ENCODE assay signal across 8 mouse cellular contexts in the genomic region with DNA sequence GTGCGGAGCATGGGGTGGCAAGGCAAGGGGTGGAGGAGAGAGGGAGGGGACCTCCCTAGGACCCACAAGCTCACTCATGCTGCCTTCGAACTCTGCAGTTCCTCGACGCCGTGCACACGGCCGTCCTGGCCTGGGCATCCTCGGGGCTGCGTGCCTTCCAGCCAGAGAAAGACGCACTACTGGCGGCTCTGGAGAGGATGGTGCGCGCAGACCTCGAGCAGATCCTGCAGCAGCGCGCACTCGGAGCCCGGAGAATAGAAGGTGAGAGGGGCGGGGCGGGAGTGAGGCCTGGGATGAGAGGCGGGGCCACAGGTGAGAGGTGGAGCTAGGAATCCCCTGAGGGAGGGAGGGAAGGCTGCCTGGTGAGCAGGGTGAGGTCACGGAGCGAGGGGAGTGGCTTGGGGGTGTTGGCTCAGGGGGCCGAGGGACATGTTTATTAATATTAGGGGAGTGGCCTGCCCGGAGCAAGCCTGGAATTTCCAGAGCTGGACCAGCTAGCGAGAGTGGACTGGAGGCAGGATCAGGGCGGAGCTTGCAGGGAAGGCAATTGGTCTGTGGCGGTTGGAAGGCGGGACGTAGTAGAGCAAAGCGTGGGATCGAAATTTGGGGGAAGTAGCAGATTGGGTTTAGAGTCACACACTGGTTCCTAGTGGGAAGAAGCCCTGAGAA. TPM values are rescaled to one million over a fixed set of nuclear protein-coding genes. Genes with fewer than 3 reads are reported as not detected.
DNase-seq lines count a peak whose midpoint lies in the region; ATAC-seq and TF ChIP-seq lines count a peak whose summit lies in the region.

No protein-coding gene starts in this region.

- TF ChIP-seq CTCF in testis, adult 2 months (IDR thresholded peaks at IDR 0.05; ENCODE audit: control insufficient read depth, insufficient read depth, insufficient replicate concordance, low read depth, low read length), result no peak

- no peaks in the 10 kb centered on the region for H3K9me3 ChIP-seq in forebrain, embryonic 13.5 days (replicated peaks)
- H3K9me3 ChIP-seq in limb, embryonic 11.5 days (ENCODE audit: control insufficient read depth, low read length), result no peaks in the 10 kb centered on the region
- no peaks in the 10 kb centered on the region for H3K9me3 ChIP-seq in midbrain, embryonic 10.5 days (replicated peaks)

- peak overlapping the region; percentile 33 for H3K4me3 ChIP-seq in forebrain, embryonic 13.5 days
- H3K4me3 ChIP-seq in limb, embryonic 11.5 days (ENCODE audit: low read depth, low read length), result peak overlapping the region; percentile 35
- H3K4me3 ChIP-seq in midbrain, embryonic 10.5 days, result peak overlapping the region; percentile 48
- peak overlapping the region; percentile 65 for H3K4me3 ChIP-seq in testis, adult 2 months (ENCODE audit: control insufficient read depth, low read depth, low read length)

- H3K27me3 ChIP-seq in forebrain, embryonic 13.5 days, result peaks cover 48% of the 10 kb centered on the region
- H3K27me3 ChIP-seq in limb, embryonic 11.5 days (ENCODE audit: control insufficient read depth, insufficient read depth, low read length), result peaks cover 22% of the 10 kb centered on the region
- H3K27me3 ChIP-seq in midbrain, embryonic 10.5 days (ENCODE audit: low read depth, poor library complexity, severe bottlenecking), result peaks cover 71% of the 10 kb centered on the region
- H3K27me3 ChIP-seq in testis, adult 2 months (ENCODE audit: control insufficient read depth, insufficient read depth, low read length), result no peaks in the 10 kb centered on the region

- WGBS in forebrain, embryonic 13.5 days, result 2% methylated on average over 32 of the region's 32 CpGs
- under 1% methylated on average over 32 of the region's 32 CpGs for WGBS in limb, embryonic 11.5 days
- 1% methylated on average over 32 of the region's 32 CpGs for WGBS in midbrain, embryonic 10.5 days

- H3K27ac ChIP-seq in forebrain, embryonic 13.5 days, result no peak overlapping the region
- no peak overlapping the region for H3K27ac ChIP-seq in limb, embryonic 11.5 days (replicated peaks; ENCODE audit: low read depth, low read length)
- no peak overlapping the region for H3K27ac ChIP-seq in midbrain, embryonic 10.5 days (replicated peaks)
- H3K27ac ChIP-seq in testis, adult 2 months (ENCODE audit: control insufficient read depth, insufficient read depth, low read depth, low read length), result no peak overlapping the region

- no peak for TF ChIP-seq POLR2A in testis, adult 2 months (IDR thresholded peaks at IDR 0.05; ENCODE audit: control insufficient read depth, low read depth, low read length)

- H3K4me1 ChIP-seq in forebrain, embryonic 13.5 days, result peaks cover 13% of the 10 kb centered on the region
- peaks cover 9% of the 10 kb centered on the region for H3K4me1 ChIP-seq in limb, embryonic 11.5 days (ENCODE audit: control insufficient read depth, insufficient read depth, low read length)
- peaks cover 18% of the 10 kb centered on the region for H3K4me1 ChIP-seq in midbrain, embryonic 10.5 days
- H3K4me1 ChIP-seq in testis, adult 2 months (ENCODE audit: control insufficient read depth, insufficient read depth, low read length), result peaks cover 7% of the 10 kb centered on the region

- H3K4me2 ChIP-seq in forebrain, embryonic 13.5 days, result peak overlapping the region; percentile 56
- peak overlapping the region; percentile 67 for H3K4me2 ChIP-seq in limb, embryonic 11.5 days (ENCODE audit: low read depth, severe bottlenecking)

- H3K9ac ChIP-seq in forebrain, embryonic 13.5 days, result peak overlapping the region; percentile 54
- peak overlapping the region; percentile 45; the same call in 1 of the 2 replicates for H3K9ac ChIP-seq in limb, embryonic 11.5 days (ENCODE audit: low read length)

- intact Hi-C loops in heart, postnatal 36 days (cut with DNase I), result no loop called here

- peaks cover 3% of the 10 kb centered on the region; the same call in 1 of the 2 replicates for H3K36me3 ChIP-seq in forebrain, embryonic 13.5 days (ENCODE audit: poor library complexity, severe bottlenecking)
- H3K36me3 ChIP-seq in limb, embryonic 11.5 days (ENCODE audit: control insufficient read depth, insufficient read depth, low read length), result no peaks in the 10 kb centered on the region
- peaks cover 15% of the 10 kb centered on the region for H3K36me3 ChIP-seq in midbrain, embryonic 10.5 days
- H3K36me3 ChIP-seq in testis, adult 2 months (ENCODE audit: control insufficient read depth, insufficient read depth, low read length), result no peaks in the 10 kb centered on the region

- DNase-seq in right cerebral cortex, postnatal 10 days (ENCODE audit: low spot score in 2 of 2), result peak; percentile 66 to 70
- no peak for DNase-seq in right cerebral cortex, postnatal 14 days
- peak; percentile 55 to 62 for DNase-seq in heart, postnatal 36 days
- peak; percentile 86 for DNase-seq in limb, embryonic 11.5 days (ENCODE audit: low spot score)
- peak; percentile 53 for DNase-seq in midbrain, embryonic 10.5 days (ENCODE audit: low spot score)
- no peak for DNase-seq in cerebellum, adult 8-10 months

- ATAC-seq in forebrain, embryonic 13.5 days, result peak; percentile 60
- peak; percentile 76 for ATAC-seq in limb, embryonic 11.5 days (ENCODE audit: insufficient number of reproducible peaks, low FRiP score, low TSS enrichment, low read depth)

RNA-seq across cellular contexts. Expression of a gene that starts 5.4 kb away (rescaled TPM):
- polyA plus RNA-seq in forebrain, embryonic 13.5 days (2015; fragmentation: Nextera tagmentation; extraction: Ambion mirVana), result 5.1 and 6.2 TPM in 2 replicates
- total RNA-seq in heart, postnatal 36 days (2021), result 1 to 10 TPM in 1 of 2 experiments, under 1 TPM in 1; 0.58 to 1.2 TPM
- 2.7 and 3.8 TPM in 2 replicates for polyA plus RNA-seq in limb, embryonic 11.5 days (2014; fragmentation: Nextera tagmentation; extraction: Ambion mirVana)
- 4.5 and 5.4 TPM in 2 replicates for polyA plus RNA-seq in midbrain, embryonic 10.5 days (2016; fragmentation: Nextera tagmentation; extraction: Ambion mirVana)
- polyA plus RNA-seq in testis, adult 2 months (2012; rRNA removed), result 2.2 and 3.9 TPM in 2 replicates

RNA-seq across cellular contexts. Expression of a gene that starts 8.0 kb away (rescaled TPM):
- 37.5 and 39.9 TPM in 2 replicates for polyA plus RNA-seq in forebrain, embryonic 13.5 days (2015; fragmentation: Nextera tagmentation; extraction: Ambion mirVana)
- 10 to 100 TPM; 40.2 to 45.2 TPM for total RNA-seq in heart, postnatal 36 days (2021)
- polyA plus RNA-seq in limb, embryonic 11.5 days (2014; fragmentation: Nextera tagmentation; extraction: Ambion mirVana), result 46.6 and 49.8 TPM in 2 replicates
- 51.2 and 52.8 TPM in 2 replicates for polyA plus RNA-seq in midbrain, embryonic 10.5 days (2016; fragmentation: Nextera tagmentation; extraction: Ambion mirVana)
- 31.0 and 37.4 TPM in 2 replicates for polyA plus RNA-seq in testis, adult 2 months (2012; rRNA removed)

RNA-seq across cellular contexts. Expression of a gene that starts 10.8 kb away (rescaled TPM):
- polyA plus RNA-seq in forebrain, embryonic 13.5 days (2015; fragmentation: Nextera tagmentation; extraction: Ambion mirVana), result 201 and 206 TPM in 2 replicates
- 10 to 100 TPM; 64.7 to 69.7 TPM for total RNA-seq in heart, postnatal 36 days (2021)
- 230 and 239 TPM in 2 replicates for polyA plus RNA-seq in limb, embryonic 11.5 days (2014; fragmentation: Nextera tagmentation; extraction: Ambion mirVana)
- 248 and 261 TPM in 2 replicates for polyA plus RNA-seq in midbrain, embryonic 10.5 days (2016; fragmentation: Nextera tagmentation; extraction: Ambion mirVana)
- 88.4 and 93.6 TPM in 2 replicates for polyA plus RNA-seq in testis, adult 2 months (2012; rRNA removed)

RNA-seq across cellular contexts. Expression of a gene that starts 34.1 kb away (rescaled TPM):
- 59.9 and 61.0 TPM in 2 replicates for polyA plus RNA-seq in forebrain, embryonic 13.5 days (2015; fragmentation: Nextera tagmentation; extraction: Ambion mirVana)
- 100 to 1,000 TPM; 171 to 223 TPM for total RNA-seq in heart, postnatal 36 days (2021)
- 16.7 and 18.0 TPM in 2 replicates for polyA plus RNA-seq in limb, embryonic 11.5 days (2014; fragmentation: Nextera tagmentation; extraction: Ambion mirVana)
- polyA plus RNA-seq in midbrain, embryonic 10.5 days (2016; fragmentation: Nextera tagmentation; extraction: Ambion mirVana), result 21.5 and 27.0 TPM in 2 replicates
- 72.5 and 82.1 TPM in 2 replicates for polyA plus RNA-seq in testis, adult 2 months (2012; rRNA removed)

RNA-seq across cellular contexts. Expression of a gene that starts 36.4 kb away (rescaled TPM):
- polyA plus RNA-seq in forebrain, embryonic 13.5 days (2015; fragmentation: Nextera tagmentation; extraction: Ambion mirVana), result 0.06 TPM in 1 of 2 replicates, not detected in the other
- total RNA-seq in heart, postnatal 36 days (2021), result under 1 TPM in 1 of 2 experiments, not detected in 1; 0.19 TPM
- not detected in 2 replicates for polyA plus RNA-seq in limb, embryonic 11.5 days (2014; fragmentation: Nextera tagmentation; extraction: Ambion mirVana)
- polyA plus RNA-seq in midbrain, embryonic 10.5 days (2016; fragmentation: Nextera tagmentation; extraction: Ambion mirVana), result not detected in 2 replicates
- 0.29 and 0.47 TPM in 2 replicates for polyA plus RNA-seq in testis, adult 2 months (2012; rRNA removed)

Comparison
In these comparisons a context has a peak if more than half of its experiments do, and no peak if none do; other contexts are left out.
1. DNase-seq: peak in right cerebral cortex, postnatal 10 days (2 of 2), heart, postnatal 36 days (2 of 2), limb, embryonic 11.5 days (single experiment) and midbrain, embryonic 10.5 days (single experiment); none in right cerebral cortex, postnatal 14 days (single experiment) and cerebellum, adult 8-10 months (single experiment).
2. Peak in every context shown above with its lines, with median percentiles within 50 percentile points of each other: H3K4me3 ChIP-seq.